Mouse (Mus musculus) ES-Bruce4 (cell line): Measurements from ENCODE around the gene Ggta1. TPM values are rescaled to one million over a fixed set of nuclear protein-coding genes. Genes with fewer than 3 reads are reported as not detected.

Experiments used
- H3K27ac ChIP-seq: 2 replicates; pipeline ENCODE4 v1.5.1; 2012; ENCODE audit warnings: low read length, inconsistent platforms; ENCODE audit not compliant: insufficient read depth
- H3K27me3 ChIP-seq: 2 replicates; pipeline ENCODE4 v1.6.1; 2012; ENCODE audit warnings: mild to moderate bottlenecking, low read length, inconsistent platforms; ENCODE audit not compliant: control insufficient read depth, poor library complexity, insufficient read depth, severe bottlenecking
- H3K36me3 ChIP-seq: 2 replicates; pipeline ENCODE4 v1.6.1; 2012; ENCODE audit warnings: inconsistent platforms, mild to moderate bottlenecking, low read length, moderate library complexity; ENCODE audit not compliant: control insufficient read depth, poor library complexity, insufficient read depth, severe bottlenecking
- H3K4me1 ChIP-seq: one replicate; pipeline ENCODE4 v1.8.1; 2011; ENCODE audit warnings: low read length; ENCODE audit not compliant: control insufficient read depth, insufficient read depth
- H3K4me3 ChIP-seq: 2 replicates; pipeline ENCODE4 v1.5.1; 2011; ENCODE audit warnings: low read depth, mild to moderate bottlenecking, low read length
- H3K9ac ChIP-seq: 2 replicates; pipeline ENCODE4 v1.6.1; 2012; ENCODE audit warnings: low read depth, mild to moderate bottlenecking, inconsistent platforms; ENCODE audit not compliant: poor library complexity, severe bottlenecking
- H3K9me3 ChIP-seq: replicated peaks from 2 replicates; pipeline ENCODE4 v1.6.1; 2012; ENCODE audit warnings: mild to moderate bottlenecking, low read length, inconsistent platforms; ENCODE audit not compliant: control insufficient read depth, poor library complexity, insufficient read depth, severe bottlenecking
- CTCF ChIP-seq: IDR thresholded peaks from one replicate; pipeline ENCODE4 v1.8.1; 2011; ENCODE audit warnings: low read depth, low read length
- EP300 ChIP-seq: IDR thresholded peaks from 2 replicates; pipeline ENCODE4 v1.6.1; 2011; ENCODE audit warnings: low read depth, low read length; ENCODE audit not compliant: insufficient read depth
- POLR2A ChIP-seq: IDR thresholded peaks from one replicate; pipeline ENCODE4 v1.8.1; 2011; ENCODE audit warnings: low read length; ENCODE audit not compliant: insufficient read depth
- polyA plus RNA-seq: library from polyadenylated mRNA; stranded (reverse); fragments of >200 nt; gene quantifications from 2 replicates; pipeline ENCODE4 v1.2.4, GENCODE M21; 2011; ENCODE audit warnings: low read depth; ENCODE audit not compliant: missing spikeins, insufficient read depth, insufficient read length

Ggta1 gene
- polyA plus RNA-seq, 1 experiment = 52.5 TPM

GRCm38 (mm10) chr2:35416473-35416872 is 46.6 kb downstream of the Ggta1 start:
- H3K4me1 ChIP-seq = no peaks in the 10 kb centered on the region
- peaks cover 2% of the 10 kb centered on the region; the same call in 1 of the 2 replicates for H3K36me3 ChIP-seq
- TF ChIP-seq POLR2A = no peak
- no peak for TF ChIP-seq EP300
- TF ChIP-seq CTCF = no peak
- no peak overlapping the region for H3K9ac ChIP-seq
- H3K27ac ChIP-seq = no peak overlapping the region
- H3K4me3 ChIP-seq = no peak overlapping the region
- H3K9me3 ChIP-seq = no peaks in the 10 kb centered on the region
- H3K27me3 ChIP-seq = no peaks in the 10 kb centered on the region; the same call in 1 of the 2 replicates

GRCm38 (mm10) chr2:35412810-35413209 is 50.2 kb downstream of the Ggta1 start:
- no peaks in the 10 kb centered on the region for H3K9me3 ChIP-seq
- H3K27me3 ChIP-seq = no peaks in the 10 kb centered on the region
- 0 out of 2 replicates have a peak, but pooled peaks cover 2% of the 10 kb centered on the region for H3K36me3 ChIP-seq
- H3K9ac ChIP-seq = no peak overlapping the region
- no peaks in the 10 kb centered on the region for H3K4me1 ChIP-seq
- no peak overlapping the region for H3K4me3 ChIP-seq
- TF ChIP-seq EP300 (no peak), CTCF (no peak), POLR2A (no peak)
- no peak overlapping the region for H3K27ac ChIP-seq

GRCm38 (mm10) chr2:35412246-35412645 is 50.8 kb downstream of the Ggta1 start:
- Histone ChIP-seq H3K4me1 (no peaks in the 10 kb centered on the region), H3K9ac (no peak overlapping the region), H3K27me3 (no peaks in the 10 kb centered on the region), H3K9me3 (no peaks in the 10 kb centered on the region), H3K27ac (no peak overlapping the region), H3K4me3 (no peak overlapping the region), H3K36me3 (0 out of 2 replicates have a peak, but pooled peaks cover 2% of the 10 kb centered on the region)
- no peak for TF ChIP-seq EP300
- no peak for TF ChIP-seq CTCF
- TF ChIP-seq POLR2A = no peak

- TF ChIP-seq CTCF (no peak), EP300 (no peak), POLR2A (no peak)
- Histone ChIP-seq H3K27ac (no peak overlapping the region), H3K4me3 (no peak overlapping the region), H3K36me3 (0 out of 2 replicates have a peak, but pooled peaks cover 2% of the 10 kb centered on the region), H3K27me3 (no peaks in the 10 kb centered on the region), H3K9me3 (no peaks in the 10 kb centered on the region), H3K9ac (no peak overlapping the region), H3K4me1 (no peaks in the 10 kb centered on the region)
These were observed 51.3 kb downstream of the Ggta1 start for GRCm38 (mm10) chr2:35411640-35412190.

- no peaks in the 10 kb centered on the region for H3K9me3 ChIP-seq
- TF ChIP-seq EP300 (no peak), POLR2A (no peak), CTCF (no peak)
These were observed 53.6 kb downstream of the Ggta1 start for GRCm38 (mm10) chr2:35409466-35409865.

GRCm38 (mm10) chr2:35408409-35409110 is 54.5 kb downstream of the Ggta1 start:
- no peak overlapping the region for H3K9ac ChIP-seq
- 0 out of 2 replicates have a peak, but pooled peaks cover 2% of the 10 kb centered on the region for H3K36me3 ChIP-seq
- TF ChIP-seq POLR2A (no peak), EP300 (no peak), CTCF (no peak)

More at GRCm38 (mm10) chr2:35409466-35409865, 53.6 kb downstream of the Ggta1 start:
- Histone ChIP-seq H3K9ac (no peak overlapping the region), H3K27ac (no peak overlapping the region), H3K27me3 (no peaks in the 10 kb centered on the region), H3K4me3 (no peak overlapping the region), H3K4me1 (no peaks in the 10 kb centered on the region), H3K36me3 (0 out of 2 replicates have a peak, but pooled peaks cover 2% of the 10 kb centered on the region)

More at GRCm38 (mm10) chr2:35408409-35409110, 54.5 kb downstream of the Ggta1 start:
- Histone ChIP-seq H3K4me1 (no peaks in the 10 kb centered on the region), H3K9me3 (no peaks in the 10 kb centered on the region), H3K27me3 (no peaks in the 10 kb centered on the region), H3K4me3 (no peak overlapping the region), H3K27ac (no peak overlapping the region)
